Mouse (Mus musculus): Measurements from ENCODE around the gene Slc31a2.

Slc31a2 gene

DNA sequence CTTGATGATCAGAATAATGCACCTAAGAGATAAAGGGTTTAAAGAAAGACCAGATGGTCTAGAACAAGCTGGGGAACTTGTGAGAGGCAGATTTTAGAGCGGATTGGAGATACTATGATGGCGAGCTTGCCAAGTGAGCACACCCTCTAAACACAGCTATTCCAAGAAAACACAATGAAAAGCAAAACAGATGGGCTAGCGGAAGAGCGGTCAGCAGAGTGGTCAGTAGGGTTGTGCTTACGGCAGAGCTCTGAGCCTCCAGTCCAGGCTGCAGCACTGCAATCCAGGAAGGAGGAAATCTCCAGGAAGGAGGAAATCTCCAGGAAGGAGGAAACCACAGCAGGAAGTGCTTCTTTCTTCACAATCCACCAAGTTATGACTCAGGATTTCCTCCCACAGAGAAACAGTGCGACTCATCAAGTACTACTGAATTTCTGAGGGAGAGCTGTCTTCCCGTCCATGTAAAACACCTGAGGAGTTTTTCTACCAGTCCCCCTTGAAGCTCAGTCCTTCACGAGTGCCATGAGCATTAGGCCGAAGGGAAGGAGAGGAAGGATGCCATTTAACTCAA is 51.4 kb downstream of the Slc31a2 start:
- intact Hi-C loops (cut with DNase I), result no loop called here

DNA sequence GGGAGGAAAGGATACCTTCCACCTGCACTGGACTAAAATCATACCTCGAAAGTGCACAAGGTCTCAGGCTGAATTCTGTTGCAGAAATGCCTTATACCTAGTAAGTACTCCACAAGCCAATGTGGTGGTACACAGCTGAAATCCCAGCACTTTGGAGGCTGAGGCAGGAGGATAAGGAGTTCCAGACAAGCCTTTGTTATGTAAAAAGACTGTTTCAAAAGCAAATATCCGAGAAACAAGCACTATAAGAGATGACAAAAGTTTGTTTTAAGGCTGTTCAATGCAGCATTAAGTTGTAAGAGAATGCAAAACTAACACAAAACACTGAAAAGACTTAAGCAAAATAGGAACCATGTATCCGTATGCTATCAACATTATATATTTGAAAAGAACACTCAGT is 52.2 kb downstream of the Slc31a2 start:
- intact Hi-C loops (cut with DNase I), result no loop called here

DNA sequence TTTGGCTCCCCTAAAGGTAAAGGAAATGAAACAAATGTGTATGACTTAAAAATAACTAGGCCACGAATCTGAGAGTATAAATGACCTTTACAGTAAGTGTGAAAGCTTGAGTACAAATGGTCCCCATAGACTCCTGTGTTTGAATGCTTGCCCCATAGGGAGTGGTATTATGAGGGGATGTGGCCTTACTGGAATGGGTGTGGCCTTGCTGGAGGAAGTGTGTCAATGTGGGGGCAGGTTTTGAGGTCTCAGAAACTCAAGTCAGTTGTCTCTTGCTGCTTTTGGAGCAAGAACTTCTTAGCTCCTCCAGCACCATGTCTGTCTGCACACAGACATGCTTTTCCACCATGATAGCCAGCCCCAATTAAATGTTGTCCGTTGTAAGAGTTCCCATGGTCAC is 54.1 kb downstream of the Slc31a2 start:
- intact Hi-C loops (cut with DNase I), result no loop called here

DNA sequence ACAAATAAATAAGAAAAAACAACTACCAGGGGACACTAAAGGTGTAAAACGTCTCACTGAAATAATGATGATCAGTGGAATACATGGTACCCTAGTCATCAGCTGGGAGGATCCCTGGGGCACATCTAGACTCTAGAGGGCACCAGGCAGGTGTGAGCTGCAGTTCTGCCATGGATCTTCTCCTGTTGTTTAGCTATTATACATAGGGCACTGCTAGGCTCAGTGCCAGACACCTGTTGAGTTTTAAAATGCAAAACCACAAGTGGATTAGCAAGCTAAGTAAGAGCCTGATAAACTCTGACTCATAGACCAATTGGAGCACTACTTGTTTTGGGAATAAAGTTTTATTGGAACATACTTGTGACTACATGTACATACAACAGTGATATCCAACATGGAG is 55.9 kb downstream of the Slc31a2 start:
- intact Hi-C loops (cut with DNase I), result no loop called here

DNA sequence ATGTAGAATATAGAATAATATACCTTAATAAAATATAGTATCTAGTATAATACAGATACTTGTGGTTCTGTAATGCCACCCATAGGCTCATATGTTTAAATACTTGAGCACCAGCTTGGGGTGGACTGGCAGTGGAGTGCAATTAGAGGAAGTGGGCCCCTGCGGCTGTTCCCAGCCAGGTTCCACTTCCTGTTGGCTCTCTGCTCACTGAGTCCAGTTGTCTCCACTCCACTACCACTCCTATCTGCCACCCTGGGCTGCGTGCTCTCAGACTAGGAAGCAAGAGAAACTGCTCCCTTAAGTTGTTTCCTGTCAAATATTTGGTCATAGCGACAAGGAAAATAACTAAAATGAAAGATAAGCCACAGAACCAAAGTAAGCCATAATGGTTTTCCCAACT is 60.3 kb downstream of the Slc31a2 start:
- intact Hi-C loops (cut with DNase I), result no loop called here

DNA sequence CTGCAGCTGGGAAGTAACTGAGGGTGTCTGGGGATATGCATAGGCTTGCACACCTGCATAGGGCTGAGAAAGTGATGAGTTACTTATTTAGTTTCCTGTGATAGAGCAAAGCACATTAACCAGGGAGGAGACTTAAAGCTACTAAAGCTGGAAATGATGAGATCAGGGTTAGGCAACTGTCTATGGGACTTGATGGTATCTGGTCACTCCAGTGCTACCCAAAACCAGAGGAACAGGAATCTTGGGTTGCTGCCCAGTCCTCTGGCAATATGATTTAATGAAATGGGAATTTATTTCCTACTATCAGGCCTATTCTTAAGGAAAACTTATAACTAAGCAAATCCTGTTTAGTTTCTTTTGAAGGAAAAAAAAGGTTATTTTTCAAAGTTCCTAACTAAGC is 63.7 kb downstream of the Slc31a2 start:
- intact Hi-C loops (cut with DNase I), result no loop called here

DNA sequence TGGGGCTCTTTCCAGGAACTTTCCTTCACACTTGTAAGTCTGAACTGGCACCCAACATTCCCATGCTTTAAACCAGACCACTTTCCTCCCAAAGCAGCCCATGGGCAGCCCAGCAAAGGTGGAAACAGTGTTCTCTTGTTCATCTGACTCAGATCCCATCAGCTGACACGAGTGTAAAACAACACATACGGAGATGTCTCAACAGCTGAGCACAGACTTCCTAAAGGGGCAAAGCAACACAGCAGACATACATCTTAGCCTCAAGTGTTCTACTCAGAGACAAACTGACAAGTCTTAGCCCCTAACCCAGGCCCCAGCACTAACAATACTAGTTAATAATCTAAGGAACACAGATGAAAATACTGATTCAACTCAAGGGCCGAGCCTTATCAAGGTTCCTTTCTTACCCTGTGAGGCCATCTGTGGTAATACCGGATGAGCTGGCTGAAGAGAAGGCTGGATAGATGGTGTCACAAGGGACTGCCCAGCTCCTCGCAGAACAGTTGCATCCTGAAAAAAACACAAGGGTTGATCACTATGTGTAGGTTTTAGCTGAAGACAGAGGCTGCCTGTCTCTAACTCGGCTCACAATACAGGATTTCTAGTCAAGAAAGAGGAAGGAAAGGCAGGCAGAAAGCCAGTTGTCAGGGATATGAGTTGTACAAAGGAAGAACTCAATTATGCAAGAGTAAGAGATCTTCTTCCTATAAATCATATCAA is 66.7 kb downstream of the Slc31a2 start:
- intact Hi-C loops (cut with DNase I), result no loop called here

DNA sequence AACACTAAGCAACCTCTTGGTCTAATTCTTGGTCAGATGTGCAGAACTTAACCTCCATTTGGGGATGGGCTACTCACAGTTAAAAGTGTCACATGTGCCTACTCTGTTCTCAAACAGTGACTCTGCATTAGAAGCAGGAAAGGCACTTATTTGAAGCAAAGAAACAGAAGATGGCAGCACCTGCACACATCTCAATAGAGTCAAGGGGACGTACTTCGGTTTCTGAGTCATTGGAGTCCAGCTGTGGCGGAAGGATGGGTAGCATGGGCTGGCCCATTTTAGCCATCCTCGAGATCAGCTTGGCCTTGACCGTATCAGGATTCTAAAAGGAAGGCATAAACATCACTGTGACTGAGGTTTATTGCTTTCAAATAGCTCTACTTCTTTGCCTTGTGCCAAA is 69.6 kb downstream of the Slc31a2 start:
- intact Hi-C loops (cut with DNase I), result no loop called here

DNA sequence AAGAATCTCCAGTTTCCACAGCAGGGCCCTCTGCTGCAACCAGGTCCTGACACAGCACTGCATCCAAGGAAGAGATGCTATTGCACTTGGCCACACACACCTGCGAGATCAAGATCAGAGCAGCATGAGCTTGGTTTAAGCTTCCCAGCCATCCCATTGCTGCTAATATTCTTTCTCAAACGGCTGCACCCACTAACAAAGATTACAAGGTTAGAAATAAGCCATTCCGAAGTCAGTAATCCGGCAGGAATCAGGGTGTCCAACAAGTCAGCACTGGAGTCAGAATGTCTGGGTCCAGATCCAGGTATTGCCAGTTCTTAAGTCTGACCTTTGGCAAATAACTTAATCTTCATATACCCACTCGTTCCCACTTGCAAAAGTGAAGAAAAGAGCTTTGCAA is 76.2 kb downstream of the Slc31a2 start:
- intact Hi-C loops (cut with DNase I), result no loop called here

DNA sequence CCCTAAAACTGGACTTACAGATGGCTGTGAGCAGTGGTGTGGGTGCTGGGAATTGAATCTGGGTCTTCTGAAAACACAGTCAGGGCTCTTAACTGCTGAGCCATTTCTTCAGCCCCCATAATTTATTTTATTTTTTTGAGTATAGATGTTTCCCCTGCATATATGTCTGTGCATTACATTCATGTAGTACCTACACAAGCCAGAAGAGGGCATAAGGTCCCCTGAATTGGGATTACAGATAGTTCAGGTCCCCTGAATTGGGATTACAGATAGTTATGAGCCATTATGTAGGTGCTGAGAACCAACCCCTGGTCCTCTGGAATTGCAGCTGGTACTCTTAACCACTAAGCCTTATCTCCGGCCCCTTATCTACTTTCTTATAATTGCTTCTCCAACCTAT is 81.6 kb downstream of the Slc31a2 start:
- intact Hi-C loops (cut with DNase I), result no loop called here

DNA sequence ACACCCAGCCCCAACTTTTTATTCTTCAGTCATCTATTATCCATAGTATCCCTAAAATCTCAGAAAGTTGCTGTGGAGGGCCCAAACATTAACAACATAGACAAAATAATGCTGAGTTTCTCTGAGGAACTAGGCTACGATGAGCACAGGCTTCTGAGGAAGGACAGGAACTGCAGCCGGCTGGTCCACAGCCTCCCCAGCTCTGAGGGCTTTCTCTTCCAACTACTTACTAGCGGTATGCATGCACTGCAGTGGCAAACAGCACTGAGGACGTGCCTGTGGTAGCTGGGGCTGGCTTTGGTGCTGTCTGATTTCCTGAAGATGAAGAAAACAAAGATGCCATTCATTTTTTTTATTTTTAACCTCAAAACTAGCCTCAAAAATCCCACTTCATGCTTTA is 83.5 kb downstream of the Slc31a2 start:
- intact Hi-C loops (cut with DNase I), result no loop called here

DNA sequence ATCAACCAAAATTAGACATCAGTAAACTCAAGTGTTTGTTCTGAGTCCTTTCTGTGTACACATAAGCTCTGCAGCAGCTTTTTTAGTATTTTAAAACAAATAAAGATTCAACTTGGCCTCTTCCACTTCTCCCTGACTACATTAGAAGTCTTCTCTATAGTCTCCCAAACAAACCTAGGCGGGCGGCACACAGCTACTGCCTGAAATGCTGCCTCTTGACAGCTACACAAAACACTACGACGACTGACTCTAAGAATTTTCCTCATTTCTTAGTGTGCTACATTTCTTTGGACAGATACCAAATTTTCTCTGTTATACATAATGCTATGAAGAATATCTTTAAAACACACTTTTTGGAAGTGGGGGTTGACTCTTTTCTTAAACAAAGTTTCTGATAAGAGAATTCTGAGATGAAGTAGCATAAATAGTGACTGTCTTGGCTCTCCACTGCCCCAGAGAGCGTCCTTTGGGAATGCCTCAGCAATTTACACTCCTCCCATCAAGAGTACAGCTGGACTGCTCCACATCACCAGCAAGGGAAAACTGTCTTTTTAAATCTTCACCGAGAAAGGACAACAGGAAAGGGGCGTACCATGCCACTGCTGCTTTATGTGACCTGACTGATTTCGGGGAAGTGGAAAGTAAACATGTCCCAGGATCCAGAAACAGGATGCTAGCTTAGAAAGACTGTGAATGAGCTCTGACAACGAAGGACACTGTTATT is 85.4 kb downstream of the Slc31a2 start:
- intact Hi-C loops (cut with DNase I), result no loop called here

All from adrenal gland (tissue).